Mouse (Mus musculus) thymus, adult 18-20 months (tissue): ENCODE data around the gene Bzw2.
A peak's percentile ranks its signal among the peaks of the same experiment; 100 is the strongest.
"Not testable (repeated sequence)": the region's sequence is repeated elsewhere in the genome, so short reads cannot be mapped to it uniquely, and the experiment has no call there.

Experiments used
- DNase-seq, 2 experiments: peaks; one replicate each; pipeline ENCODE4 v3.0.0; 2022; ENCODE audit warnings: mixed read lengths in 2 of 2

Bzw2 gene

GRCm38 (mm10) chr12:36157638-36158308 is at the start of gene Bzw2:
Bzw2 (minus strand) TSS chr12:36158080.
- peak; percentile 53 to 64 for DNase-seq

GRCm38 (mm10) chr12:36207072-36207799 is 49.4 kb upstream of the Bzw2 start:
- DNase-seq, result peak in 1 of 2 experiments; percentile 18

GRCm38 (mm10) chr12:36205579-36206119 is 47.8 kb upstream of the Bzw2 start:
- DNase-seq, result not testable (repeated sequence)

GRCm38 (mm10) chr12:36194976-36195375 is 37.1 kb upstream of the Bzw2 start:
- no peak for DNase-seq

GRCm38 (mm10) chr12:36190343-36190742 is 32.5 kb upstream of the Bzw2 start:
- no peak for DNase-seq

GRCm38 (mm10) chr12:36189610-36190009 is 31.7 kb upstream of the Bzw2 start:
- DNase-seq, result no peak

- no peak for DNase-seq
Observed at GRCm38 (mm10) chr12:36187081-36187480, 29.2 kb upstream of the Bzw2 start.

GRCm38 (mm10) chr12:36182570-36182969 is 24.7 kb upstream of the Bzw2 start:
- DNase-seq, result no peak

GRCm38 (mm10) chr12:36177227-36177626 is 19.3 kb upstream of the Bzw2 start:
- DNase-seq, result no peak

- DNase-seq, result no peak
Observed at GRCm38 (mm10) chr12:36165299-36165698, 7.4 kb upstream of the Bzw2 start.

- DNase-seq, result no peak
Observed at GRCm38 (mm10) chr12:36164126-36164791, 6.4 kb upstream of the Bzw2 start.

- DNase-seq, result peak in 1 of 2 experiments; percentile 61
Observed at GRCm38 (mm10) chr12:36157304-36157637, 609 bp downstream of the Bzw2 start.

- peak; percentile 88 for DNase-seq
Observed at GRCm38 (mm10) chr12:36156637-36157303, 1.1 kb downstream of the Bzw2 start, which contains the start of gene Ankmy2. Ankmy2 (plus strand) TSS chr12:36157114.

- DNase-seq, result no peak
Observed at GRCm38 (mm10) chr12:36156101-36156636, 1.7 kb downstream of the Bzw2 start.

- DNase-seq, result peak; percentile 30 to 60
Observed at GRCm38 (mm10) chr12:36155141-36155641, 2.7 kb downstream of the Bzw2 start.

GRCm38 (mm10) chr12:36150737-36151136 is 7.1 kb downstream of the Bzw2 start:
- DNase-seq, result no peak

GRCm38 (mm10) chr12:36150265-36150664 is 7.6 kb downstream of the Bzw2 start:
- DNase-seq, result no peak

- no peak for DNase-seq
Observed at GRCm38 (mm10) chr12:36146230-36147011, 11.5 kb downstream of the Bzw2 start.

- no peak for DNase-seq
Observed at GRCm38 (mm10) chr12:36140401-36140800, 17.5 kb downstream of the Bzw2 start.

- DNase-seq, result no peak
Observed at GRCm38 (mm10) chr12:36137192-36137591, 20.7 kb downstream of the Bzw2 start.

- peak; percentile 21 to 54 for DNase-seq
Observed at GRCm38 (mm10) chr12:36136285-36136684, 21.6 kb downstream of the Bzw2 start.
